Mouse (Mus musculus) cerebellum, postnatal 25 days (tissue): ENCODE measurements at regions not wholly inside any gene's neighbourhood (a gene's known extent, or its start where the extent isn't known, plus 50 kb on each side); places are given as distances from the start of the nearest gene placed in this dataset.

Experiments
- DNase-seq, 2 experiments: peaks; one replicate each; pipeline ENCODE4 v3.0.0; 2021; ENCODE audit warnings: mixed read lengths in 2 of 2

DNA sequence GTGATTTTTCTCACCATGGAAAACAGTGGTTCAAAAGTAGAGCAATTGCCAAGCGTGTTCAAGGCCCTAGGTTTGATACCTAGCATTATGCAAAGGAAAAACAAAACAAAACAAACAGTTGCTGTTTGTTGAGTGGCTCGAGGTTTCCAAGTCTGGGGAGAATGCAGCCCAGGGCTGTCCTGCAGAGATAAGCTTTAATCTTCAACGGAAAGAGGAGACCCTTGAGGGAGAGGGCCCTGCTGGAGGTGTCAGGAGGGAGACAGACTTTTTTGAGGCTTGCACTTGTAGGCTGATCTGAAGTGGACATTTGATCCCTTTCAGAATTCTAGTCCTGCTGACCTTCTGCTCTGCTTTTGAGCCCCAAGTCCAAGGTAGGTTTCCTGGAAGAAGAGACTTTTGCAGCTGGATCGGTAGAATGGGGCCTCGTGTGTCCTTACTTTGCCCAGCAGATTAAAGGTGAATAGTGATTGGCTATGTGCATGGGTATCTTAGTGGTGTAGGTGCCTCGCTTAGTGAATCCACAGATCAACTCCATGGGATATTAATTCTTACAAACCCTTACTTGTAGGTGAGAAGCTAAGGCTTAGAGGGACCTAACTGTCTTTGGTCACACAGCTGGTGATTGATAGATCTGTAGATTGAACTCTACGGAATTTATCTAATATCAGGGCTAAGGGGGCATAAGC lies 87.2 kb upstream of the Podxl start:
- DNase-seq: no peak

DNA sequence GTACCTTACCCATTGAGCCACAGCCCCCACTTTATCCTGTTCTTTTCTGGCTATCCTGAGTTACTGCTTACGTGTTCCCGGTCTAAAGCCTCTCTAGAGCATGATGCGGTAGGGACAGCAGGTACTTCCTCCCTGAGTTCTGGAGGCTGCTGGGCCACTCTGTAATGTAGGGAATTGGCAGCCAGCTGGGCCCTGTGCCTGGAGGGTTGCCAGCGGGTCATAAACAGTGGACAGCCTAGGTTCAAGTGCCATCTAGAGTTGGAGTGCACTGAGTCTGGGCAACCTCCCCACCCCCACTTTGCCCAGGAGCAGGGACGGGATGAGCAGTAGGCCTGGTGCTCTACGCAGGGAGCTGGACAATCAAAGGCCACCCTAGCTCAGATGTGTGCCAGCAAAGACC lies 81.5 kb upstream of the Podxl start:
- DNase-seq: no peak

DNA sequence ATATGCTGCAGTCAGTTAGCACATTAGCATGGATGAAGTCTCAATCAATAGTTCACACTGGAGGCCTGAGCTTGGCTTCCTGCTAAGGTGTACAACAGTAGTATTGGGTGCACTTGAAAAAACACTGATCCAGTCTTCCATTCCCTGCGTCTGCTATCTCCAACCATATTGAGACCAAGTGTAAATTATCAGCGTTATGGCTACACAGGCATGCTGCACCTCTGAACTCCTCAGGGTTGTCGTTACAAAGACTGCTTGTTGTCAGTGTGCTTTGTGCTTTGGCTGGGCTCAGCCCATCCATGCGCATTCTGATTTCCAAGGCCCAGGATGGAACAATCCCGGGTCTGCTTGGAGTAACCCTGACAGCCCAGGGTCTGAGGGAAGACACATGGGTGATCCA lies 80.7 kb upstream of the Podxl start:
- no peak for DNase-seq

DNA sequence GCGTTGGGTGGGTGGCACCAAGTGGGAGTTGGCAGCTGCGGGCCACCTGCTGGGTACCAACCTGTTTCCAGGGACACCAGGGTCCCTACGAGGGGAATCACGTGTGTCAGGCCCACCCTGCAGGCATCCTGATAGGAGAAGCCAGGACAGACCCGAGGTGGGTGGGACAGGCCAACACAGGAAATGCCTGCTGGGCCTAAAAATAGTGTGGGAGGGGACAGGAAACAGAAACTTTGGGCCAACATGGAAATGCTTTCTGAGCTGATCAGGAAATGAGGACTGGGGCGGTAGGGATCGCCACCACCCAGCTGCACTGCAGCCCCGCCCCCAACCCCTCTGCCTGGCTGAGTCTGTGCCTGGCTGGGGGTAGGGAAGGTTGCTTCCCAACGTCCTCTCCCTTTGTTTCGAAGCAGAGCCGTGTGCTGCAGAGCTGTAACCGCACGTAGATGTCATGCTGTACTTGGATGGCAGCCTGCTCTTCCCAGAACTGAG lies 78.7 kb upstream of the Podxl start:
- no peak for DNase-seq

DNA sequence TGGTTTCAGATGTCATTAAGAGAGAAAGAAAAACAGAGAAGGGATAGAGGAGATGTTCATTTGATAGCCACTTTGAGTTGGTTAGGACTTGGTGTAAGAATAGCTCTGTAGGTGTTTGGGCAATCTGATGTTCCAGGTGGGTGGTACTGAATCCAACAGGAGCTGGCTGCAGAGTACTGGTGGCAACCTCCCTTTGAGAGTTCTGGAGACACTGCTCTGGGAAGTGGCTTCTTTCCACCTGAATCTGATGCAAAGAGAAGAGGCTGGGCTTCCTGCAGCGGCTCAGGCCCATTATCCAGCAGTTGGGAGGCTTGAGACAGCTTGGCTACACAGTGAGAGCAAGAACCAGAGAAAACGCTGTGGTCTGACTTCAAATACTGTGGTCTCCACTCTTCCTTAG lies 77.0 kb upstream of the Podxl start:
- no peak for DNase-seq

DNA sequence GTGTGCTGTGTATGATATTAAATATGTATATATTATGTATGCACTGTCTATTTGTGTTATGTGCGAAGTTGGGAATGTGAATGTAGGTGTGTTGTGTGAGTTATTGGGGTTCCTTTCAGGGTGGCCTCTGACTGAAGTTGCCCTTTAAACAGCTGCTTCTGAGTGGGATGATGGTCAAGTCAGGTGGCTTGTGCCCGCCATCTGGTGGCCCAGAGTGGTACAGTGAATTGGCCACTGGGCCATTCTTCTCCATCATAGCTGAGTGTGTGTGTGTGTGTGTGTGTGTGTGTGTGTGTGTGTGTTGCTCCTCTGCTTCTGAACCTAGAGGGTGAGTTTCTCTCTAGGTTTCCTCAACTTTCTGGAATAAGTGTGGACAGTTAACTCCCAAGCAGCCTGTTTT lies 75.7 kb upstream of the Podxl start:
- peak; percentile 34 to 68 for DNase-seq

DNA sequence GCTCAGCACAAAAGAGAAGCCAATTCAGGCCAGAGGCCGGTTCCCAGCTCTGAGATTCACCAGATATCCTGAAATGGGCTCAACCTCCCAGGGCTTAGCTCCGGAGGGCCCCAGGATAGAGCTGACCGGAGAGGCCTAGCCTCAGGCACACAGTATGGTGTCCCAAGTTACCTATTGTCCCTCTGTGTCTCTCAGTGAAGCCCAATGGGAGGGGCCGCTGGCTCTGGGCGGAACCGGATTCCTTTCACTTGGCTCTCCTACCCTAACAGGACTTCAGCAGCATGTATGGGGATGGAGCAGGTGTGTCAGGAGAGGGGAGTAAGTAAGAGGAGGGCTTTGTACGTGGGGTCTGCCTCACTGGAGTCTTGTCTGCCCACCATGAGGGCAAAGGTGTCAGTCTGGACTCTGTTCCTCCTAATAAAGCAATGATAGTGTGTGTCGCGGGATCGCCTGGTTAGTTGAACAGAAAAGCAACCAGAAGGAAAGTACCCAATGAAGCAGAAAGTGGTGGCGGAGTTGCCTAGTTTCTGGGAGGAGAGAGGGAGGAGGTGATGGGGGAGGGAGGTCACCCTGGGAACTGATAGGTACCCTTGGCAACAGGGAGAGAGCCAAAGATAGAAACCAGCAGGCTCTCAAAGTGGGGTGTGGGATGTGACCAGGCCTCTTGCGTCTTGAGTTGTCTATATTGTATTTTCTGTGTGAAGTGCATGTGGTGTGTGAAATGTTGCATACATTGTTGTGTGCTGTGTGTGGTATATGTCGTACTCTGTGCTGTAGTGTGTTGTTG lies 74.8 kb upstream of the Podxl start:
- no peak for DNase-seq

DNA sequence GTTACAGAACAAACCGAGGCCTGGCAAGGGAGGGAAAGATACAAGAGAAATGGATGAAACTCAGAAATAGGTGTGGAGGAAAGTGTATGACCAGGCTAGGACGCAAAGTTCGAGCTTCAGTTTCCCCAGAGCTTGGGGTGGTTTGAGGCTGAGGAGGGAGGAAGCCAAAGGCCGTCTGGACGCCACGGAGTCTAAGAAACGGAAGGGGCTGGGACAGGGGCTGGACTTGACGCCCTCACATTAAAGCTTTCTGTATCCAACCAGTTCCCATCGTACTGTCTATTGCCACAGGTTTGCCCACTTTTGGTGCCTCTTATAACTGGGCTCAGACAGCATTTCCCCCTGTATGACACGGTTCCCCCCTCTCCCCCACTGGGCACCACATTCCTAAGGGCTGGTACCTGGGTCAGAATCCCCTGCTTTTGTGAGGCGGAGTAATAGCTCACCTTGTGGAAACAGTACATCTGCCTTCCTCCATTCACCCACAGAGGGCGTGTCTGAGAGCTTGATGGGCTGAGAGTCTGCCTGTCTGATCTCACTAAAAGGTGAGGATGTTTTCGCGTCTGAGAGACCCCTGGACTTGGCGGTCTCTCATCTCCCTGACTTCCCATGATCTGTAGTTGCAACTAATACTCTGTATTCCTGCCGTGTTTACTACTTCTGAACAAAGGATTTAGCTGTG lies 73.7 kb upstream of the Podxl start:
- no peak for DNase-seq

DNA sequence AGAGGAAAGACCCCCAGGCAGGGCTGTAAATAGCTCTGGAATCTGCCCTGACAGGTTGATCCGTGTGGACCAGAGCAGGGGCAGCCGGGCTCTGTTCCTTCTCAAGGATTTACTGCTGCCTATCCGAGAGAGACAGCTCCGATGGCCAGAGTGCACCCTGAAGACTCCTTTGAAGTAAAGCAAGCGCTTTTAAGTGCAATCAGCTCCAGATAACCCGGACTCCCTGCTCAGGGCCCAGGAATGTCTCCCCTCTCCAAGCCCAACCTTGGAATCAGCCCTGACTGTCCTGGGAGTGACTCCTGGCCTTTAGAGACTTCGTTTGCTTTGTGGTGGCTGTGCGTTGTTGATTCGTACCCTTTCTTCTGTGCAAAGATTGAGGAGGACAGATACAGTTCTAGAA lies 73.2 kb upstream of the Podxl start:
- no peak for DNase-seq

DNA sequence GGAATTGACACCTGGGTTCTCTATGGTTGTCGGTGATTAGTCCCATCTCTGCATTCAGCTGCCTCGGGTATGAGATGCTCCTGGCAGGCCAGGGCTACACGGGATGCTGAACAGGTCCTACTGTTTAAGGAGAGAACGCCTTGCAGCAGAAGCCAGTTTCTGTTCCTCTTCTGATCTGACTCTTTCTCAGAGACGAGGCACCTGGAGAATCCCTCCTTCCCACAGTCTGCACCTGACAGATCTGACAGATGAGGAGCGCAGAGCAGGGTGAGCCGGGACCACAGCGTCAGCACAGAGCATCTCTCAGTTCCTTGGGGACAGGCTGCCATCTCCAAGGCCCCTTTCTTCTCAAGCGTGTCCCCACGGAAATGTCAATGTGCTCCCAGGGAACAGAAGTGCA lies 68.7 kb upstream of the Podxl start:
- DNase-seq: no peak

DNA sequence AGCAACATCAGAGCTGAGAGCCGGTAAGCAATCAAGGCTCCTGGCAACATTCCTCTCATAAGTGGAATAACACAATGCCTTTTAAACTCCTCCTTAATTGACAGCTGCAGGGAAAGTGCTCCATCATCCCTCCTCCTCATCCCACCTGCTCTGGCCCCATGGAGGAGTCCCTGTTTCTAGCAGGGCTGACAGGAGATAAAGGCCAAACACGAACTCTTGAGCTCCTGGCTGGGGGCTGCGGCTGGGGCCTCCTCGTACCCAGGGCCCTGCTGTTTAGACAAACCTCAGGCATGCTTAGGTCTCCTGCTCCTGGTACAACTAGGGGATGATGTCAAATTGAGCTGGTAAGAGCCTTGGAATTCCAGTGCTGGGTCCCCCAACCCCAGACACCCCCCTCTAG lies 66.2 kb upstream of the Podxl start:
- no peak for DNase-seq

DNA sequence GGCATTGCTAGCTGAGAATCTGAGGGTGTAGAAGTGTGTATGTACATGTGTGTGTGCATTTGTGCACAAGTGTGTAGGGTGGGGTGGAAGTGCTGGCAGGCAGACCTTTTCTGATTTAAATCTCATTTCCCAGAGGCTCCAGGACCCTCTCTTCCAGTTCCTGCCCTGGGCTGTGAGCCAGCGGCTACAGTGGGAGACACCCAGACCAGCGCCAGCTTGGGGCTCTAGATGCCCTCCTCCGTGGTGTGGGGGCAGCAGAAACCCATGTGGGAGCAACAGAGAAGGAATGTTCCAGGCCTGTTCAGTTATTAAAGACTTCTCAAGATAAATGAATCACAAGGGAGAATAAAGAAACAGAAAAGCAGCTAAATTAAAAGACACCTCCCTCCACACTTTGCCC lies 64.1 kb upstream of the Podxl start:
- DNase-seq: no peak

DNA sequence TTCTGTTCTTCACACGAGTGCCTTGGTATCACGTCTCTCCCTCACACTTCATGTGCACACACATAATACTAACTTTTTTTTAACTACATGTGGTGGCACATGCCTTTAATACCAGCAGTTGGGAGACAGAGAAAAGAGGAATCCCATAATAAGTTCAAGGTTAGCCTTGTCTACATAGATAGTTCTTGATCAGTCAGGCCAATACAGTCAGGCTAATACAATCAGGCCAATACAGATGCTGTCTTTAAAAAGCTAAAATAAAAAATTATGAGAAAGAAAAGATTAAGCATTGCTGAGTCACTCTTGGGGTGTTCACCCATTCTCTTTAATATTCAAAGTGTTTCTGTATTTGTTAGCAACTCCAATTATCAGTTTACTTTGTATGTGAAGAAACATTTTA lies 61.3 kb upstream of the Podxl start:
- DNase-seq: no peak

DNA sequence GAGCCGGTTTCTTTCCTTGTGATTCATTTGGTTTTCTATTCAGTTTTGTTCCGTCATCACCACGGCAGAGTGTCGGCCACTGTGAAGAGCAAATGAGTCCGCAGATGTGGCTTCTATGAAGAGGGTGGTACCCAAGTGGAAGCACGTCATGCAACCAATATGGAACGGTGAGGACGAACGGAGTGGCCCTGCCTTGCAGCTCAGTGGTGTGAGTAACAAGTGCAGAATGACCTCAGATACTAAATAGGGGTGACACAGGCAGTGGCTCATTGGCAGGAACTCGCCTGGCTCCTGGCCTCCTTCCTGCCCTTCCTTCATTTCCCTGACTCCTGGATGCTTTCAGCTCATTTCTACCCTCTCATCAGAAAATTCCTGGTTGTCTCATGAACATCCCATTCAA lies 60.6 kb upstream of the Podxl start:
- no peak for DNase-seq

DNA sequence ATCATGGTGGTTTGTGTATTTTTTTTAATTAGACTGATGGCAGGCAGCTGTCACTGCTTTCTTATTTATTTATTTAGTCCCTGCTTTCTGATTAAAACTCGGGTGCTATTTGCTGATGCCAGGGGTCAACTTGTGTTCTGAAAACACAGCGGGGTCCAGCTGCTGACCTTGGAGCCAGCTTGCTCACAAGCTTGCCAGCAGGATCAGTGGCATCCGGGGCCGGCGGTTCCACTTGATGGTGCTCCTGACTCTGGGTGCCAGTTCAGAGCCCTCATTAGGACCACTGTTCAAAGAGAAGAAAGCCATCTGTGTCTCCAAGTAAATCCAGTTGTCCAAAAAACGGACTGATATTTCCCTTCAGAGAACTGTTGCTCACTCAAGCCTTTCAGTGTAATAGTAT lies 57.2 kb upstream of the Podxl start:
- no peak for DNase-seq

DNA sequence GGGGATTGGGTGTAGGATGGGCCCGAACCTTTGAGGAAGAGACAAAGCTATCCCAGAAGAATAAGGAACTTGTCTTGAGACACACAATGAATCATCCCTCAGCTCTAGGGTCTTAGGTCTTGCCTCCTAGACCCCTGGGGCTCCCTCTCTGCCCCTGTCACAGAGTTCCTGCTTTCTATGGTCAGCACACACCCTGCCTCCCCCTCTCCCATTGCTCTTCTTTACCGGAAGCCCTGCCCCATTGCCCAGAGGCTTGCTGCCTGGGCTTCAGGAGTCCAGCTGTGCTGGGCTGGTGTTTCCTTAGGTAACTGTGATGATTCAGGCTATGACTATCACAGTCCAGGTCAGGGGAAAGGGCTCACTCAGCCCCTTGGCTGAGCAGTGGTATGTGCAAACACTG lies 55.1 kb upstream of the Podxl start:
- DNase-seq: no peak

DNA sequence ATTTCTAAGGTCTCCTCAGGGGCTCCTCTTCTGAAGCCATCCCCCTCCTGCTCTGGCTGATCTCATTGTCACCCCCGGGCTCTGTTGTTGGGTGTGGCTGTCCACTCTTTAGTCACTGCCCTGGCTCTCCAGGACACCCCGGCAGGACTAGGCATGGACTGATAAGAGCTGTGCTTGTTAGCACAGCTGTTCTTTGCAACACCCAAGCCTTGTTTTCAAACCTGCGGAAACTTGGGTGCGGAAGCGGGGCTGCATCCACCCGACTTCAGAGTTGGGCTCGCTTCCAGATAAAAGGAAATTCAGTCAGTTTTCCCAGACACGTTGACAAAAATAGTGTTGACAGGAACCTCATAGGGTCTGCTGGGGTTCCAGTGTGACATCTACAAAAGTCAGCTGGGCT lies 53.6 kb upstream of the Podxl start:
- DNase-seq: no peak

DNA sequence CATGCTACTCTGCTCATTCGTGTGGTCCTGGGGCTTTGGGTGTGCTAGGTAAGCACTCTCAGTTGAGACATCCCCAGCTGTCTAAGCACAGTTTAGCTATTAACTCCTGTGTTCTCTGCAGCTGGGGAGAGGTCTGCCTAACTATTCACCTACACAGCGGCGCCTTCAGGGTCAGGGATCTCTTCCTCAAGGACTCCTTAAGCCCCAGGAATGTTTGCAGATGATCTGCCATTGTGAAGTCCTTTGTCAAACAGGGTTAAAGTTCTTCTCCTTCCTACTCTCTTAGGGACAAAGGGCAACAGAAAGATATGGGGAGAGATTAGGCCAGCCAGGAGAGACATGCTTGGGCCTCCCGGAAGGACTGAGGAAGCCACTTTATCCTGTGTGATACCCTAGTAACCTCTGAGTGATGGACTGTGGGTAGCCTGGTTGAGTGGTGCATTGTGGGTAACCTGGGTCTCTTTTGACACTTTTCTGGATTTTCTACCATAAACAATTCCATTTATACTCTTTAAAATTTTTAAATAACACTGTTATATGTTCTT lies 51.7 kb upstream of the Podxl start:
- no peak for DNase-seq

DNA sequence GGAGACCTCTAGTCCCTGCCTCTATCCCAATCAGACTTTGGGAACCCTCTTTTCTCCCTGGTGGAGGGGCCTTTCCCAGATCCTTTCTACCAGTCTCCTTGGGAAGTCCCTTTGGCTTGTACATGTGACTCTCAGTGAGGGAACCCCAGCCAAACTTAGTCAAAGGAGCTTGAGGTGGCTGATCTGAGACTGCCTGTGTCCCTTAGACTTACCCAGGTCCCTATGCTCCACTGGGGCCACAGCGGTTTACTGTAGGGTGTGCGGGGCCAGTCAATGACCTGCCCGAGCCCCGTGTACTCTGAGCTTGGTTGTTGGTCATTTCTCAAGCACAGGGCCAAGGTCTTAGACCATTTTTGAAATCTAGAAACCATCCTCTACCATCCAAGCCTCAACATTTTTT lies 50.8 kb upstream of the Podxl start:
- DNase-seq: no peak

DNA sequence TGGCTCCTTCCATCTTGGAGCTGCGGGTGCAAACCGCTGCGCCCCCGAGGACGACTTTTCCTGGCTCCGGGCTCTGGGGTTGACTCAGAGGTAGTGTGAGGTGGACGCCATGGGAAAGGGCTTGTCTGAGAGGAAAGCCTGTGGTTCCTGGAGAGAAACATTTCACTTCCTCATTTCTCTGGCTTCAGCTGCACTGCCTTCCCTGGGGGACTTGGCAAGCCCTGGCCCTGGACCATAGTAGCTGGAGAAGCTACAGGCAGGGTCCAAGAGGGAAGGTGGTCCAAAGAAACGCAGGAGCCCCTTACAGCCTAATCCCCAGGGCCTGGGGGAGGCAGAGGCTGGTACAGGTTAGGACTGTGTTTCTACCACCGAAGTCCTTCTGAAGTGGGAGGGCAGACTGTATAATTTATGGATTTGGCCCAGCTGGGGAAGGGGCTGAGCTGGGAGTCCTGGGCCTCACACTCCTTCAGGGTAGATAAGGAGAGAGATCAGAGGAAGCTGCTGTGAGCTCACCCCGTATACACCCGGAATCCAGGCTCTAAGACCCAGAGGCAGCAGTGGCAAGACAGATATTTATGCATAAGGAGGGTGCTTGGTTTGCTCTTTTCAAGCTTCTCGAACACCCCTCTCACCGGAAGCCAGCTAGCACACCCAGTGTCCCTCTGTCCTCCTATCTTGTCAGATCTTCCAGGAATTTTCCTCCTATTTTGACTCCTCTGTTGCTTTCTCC lies 50.0 kb upstream of the Podxl start:
- DNase-seq: no peak
